Mouse (Mus musculus) liver, adult 2 months (tissue): ENCODE measurements around the gene Sppl2c. TPM values are rescaled to one million over a fixed set of nuclear protein-coding genes. Genes with fewer than 3 reads are reported as not detected.

Source experiments
- DNase-seq: peaks from one replicate; pipeline ENCODE4 v3.0.0-alpha.2; 2011; ENCODE audit warnings: low read depth, low spot score; ENCODE audit errors: extremely low read depth
- H3K27ac ChIP-seq: fragments of 200-500 bp; replicated peaks from 2 replicates; pipeline ENCODE4 v1.5.1; 2012; ENCODE audit warnings: low read depth, mild to moderate bottlenecking, control low read depth, inconsistent platforms, low read length; ENCODE audit not compliant: insufficient read depth
- H3K27me3 ChIP-seq: fragments of 200-500 bp; 2 replicates; pipeline ENCODE4 v1.6.1; 2012; ENCODE audit warnings: mild to moderate bottlenecking, moderate library complexity, low read length, inconsistent platforms; ENCODE audit not compliant: control insufficient read depth, insufficient read depth
- H3K36me3 ChIP-seq: fragments of 200-500 bp; 2 replicates; pipeline ENCODE4 v1.6.1; 2012; ENCODE audit warnings: low read length, inconsistent platforms; ENCODE audit not compliant: control insufficient read depth, insufficient read depth
- H3K4me1 ChIP-seq: fragments of 200-500 bp; 2 replicates; pipeline ENCODE4 v1.6.1; 2011; ENCODE audit warnings: low read length; ENCODE audit not compliant: control insufficient read depth, insufficient read depth
- H3K4me3 ChIP-seq: fragments of 200-500 bp; 2 replicates; pipeline ENCODE4 v1.5.1; 2011; ENCODE audit warnings: low read depth, mild to moderate bottlenecking, control low read depth, low read length, moderate library complexity; ENCODE audit not compliant: insufficient read depth
- H3K79me2 ChIP-seq: fragments of 200-500 bp; 2 replicates; pipeline ENCODE4 v1.6.1; 2012; ENCODE audit warnings: inconsistent platforms, mild to moderate bottlenecking, low read length, moderate library complexity; ENCODE audit not compliant: control insufficient read depth, insufficient read depth
- H3K9ac ChIP-seq: fragments of 200-500 bp; 2 replicates; pipeline ENCODE4 v1.6.1; 2012; ENCODE audit warnings: low read depth, mild to moderate bottlenecking, control low read depth, inconsistent platforms, low read length
- CTCF ChIP-seq: fragments of 200-500 bp; IDR thresholded peaks from 2 replicates; pipeline ENCODE4 v1.5.1; 2011; ENCODE audit warnings: low read depth, low read length, control low read depth
- POLR2A ChIP-seq: fragments of 200-500 bp; IDR thresholded peaks from 2 replicates; pipeline ENCODE4 v1.6.1; 2011; ENCODE audit warnings: low read length, control low read depth; ENCODE audit not compliant: insufficient read depth; ENCODE audit errors: extremely low read depth
- WGBS: fragments of 180-500 bp; shearing (Covaris S2); methylation state at CpG from one replicate; pipeline ENCODE4 v1.1.7; 2018; 5-methylcytosine and 5-hydroxymethylcytosine counted together
- polyA plus RNA-seq: library from polyadenylated mRNA; depleted of rRNA; stranded (reverse); fragments of >200 nt; gene quantifications from 2 replicates; pipeline ENCODE4 v1.2.3, GENCODE M21; 2012
- total RNA-seq: library from RNA; depleted of rRNA; stranded (reverse); fragments of >200 nt; gene quantifications from 2 replicates; pipeline ENCODE4 v1.2.3, GENCODE M21; 2014

The Sppl2c gene
- total and polyA plus RNA-seq, 2 experiments = not detected

DNA sequence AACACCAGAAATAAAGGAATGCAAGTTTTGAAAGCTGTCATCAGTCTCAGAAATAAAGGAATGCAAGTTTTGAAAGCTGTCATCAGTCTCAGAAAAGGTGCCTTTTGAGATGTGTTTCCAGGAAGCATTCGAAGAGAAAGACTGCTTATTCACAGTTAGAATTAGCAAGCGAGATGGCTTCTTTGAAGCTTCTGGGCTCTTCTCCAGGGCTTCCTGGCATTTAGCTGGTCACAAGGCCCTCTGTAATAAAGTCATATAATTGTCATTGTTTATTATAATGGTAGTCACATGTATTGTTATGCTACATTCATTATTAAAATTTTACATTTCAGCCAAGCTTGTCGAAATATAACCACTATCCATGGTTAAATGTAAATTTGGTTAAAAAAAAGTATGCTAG, 31.9 kb downstream of the Sppl2c start:
- 86% methylated on average over 3 of the region's 3 CpGs for WGBS
- H3K27me3 ChIP-seq = 0 out of 2 replicates have a peak, but pooled peaks cover 3% of the 10 kb centered on the region

DNA sequence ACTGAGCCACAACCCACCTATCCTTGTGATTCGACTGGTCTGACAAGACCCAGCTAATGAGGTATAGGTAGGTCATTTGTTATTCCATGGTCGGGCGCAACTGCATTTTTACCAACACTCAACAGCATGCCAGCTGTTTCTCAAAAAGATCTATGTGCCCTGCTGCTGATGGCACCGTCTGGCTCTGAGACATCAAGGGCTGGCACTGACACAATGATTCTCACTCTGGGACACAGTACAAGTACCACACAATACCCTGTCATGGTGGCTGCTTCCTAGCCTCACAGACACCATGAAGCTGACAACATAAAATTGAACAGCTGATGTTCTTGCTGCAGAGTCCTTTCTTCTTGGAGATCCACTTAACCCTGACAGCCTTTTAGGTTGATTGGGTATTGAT, 34.2 kb downstream of the Sppl2c start:
- Histone ChIP-seq H3K27me3 (0 out of 2 replicates have a peak, but pooled peaks cover 3% of the 10 kb centered on the region), H3K36me3 (no peaks in the 10 kb centered on the region), H3K9ac (no peak overlapping the region), H3K27ac (no peak overlapping the region), H3K4me1 (no peaks in the 10 kb centered on the region), H3K79me2 (no peaks in the 10 kb centered on the region), H3K4me3 (no peak overlapping the region)
- DNase-seq = no peak
- 85% methylated on average over 4 of the region's 4 CpGs for WGBS
- no peak for TF ChIP-seq CTCF

More for the DNA sequence above, 31.9 kb downstream of the Sppl2c start:
- Histone ChIP-seq H3K27ac (no peak overlapping the region), H3K4me3 (no peak overlapping the region), H3K9ac (no peak overlapping the region), H3K79me2 (no peaks in the 10 kb centered on the region), H3K4me1 (no peaks in the 10 kb centered on the region), H3K36me3 (no peaks in the 10 kb centered on the region)
- DNase-seq = no peak
- TF ChIP-seq CTCF (no peak), POLR2A (no peak)

DNA sequence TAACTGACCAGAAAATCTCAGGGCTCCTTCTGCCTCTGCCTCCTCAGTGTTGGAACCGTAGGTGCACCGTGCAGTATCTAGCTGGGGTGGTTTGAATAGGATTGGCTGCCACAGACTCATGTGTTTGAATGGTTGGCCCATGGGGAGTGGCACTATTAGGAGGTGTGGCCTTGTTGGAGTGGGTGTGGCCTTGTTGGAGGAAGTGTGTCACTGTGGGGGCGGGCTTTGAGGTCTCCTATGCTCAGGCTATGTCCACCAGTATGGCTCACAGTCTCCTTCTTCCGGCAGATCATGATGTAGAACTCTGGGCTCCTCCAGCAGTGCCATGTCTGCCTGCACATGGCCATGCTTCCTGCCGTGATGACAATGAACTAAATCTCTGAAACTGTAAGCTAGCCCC, 35.6 kb downstream of the Sppl2c start:
- no peak overlapping the region for H3K27ac ChIP-seq
- no peak overlapping the region for H3K9ac ChIP-seq
- no peak for TF ChIP-seq POLR2A
- no peak for TF ChIP-seq CTCF
- H3K36me3 ChIP-seq = no peaks in the 10 kb centered on the region
- DNase-seq = no peak
- 0 out of 2 replicates have a peak, but pooled peaks cover 3% of the 10 kb centered on the region for H3K27me3 ChIP-seq
- no peaks in the 10 kb centered on the region for H3K4me1 ChIP-seq
- no peak overlapping the region for H3K4me3 ChIP-seq
- WGBS = 81% methylated on average over 5 of the region's 5 CpGs
- no peaks in the 10 kb centered on the region for H3K79me2 ChIP-seq

DNA sequence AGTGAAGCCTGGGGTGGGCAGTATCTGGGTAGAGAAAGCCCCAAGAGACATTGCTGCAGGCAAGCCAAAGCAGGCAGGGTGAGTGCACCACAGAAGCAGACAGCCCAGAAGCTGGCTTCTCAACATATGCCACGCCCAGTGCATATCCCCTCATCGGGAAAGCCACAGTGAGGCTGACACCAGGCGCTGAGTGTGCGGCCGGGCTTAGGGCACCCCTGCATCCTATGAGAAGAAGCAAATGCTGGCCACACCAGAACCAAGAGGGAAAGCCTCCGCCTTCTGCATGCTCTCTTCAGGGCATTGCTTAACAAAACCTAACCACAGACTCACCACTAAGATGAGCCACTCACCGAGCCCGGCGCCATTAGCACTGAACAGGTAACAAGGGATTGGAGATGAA, 37.2 kb downstream of the Sppl2c start:
- Histone ChIP-seq H3K36me3 (no peaks in the 10 kb centered on the region), H3K79me2 (no peaks in the 10 kb centered on the region), H3K27ac (no peak overlapping the region), H3K9ac (no peak overlapping the region), H3K27me3 (0 out of 2 replicates have a peak, but pooled peaks cover 3% of the 10 kb centered on the region), H3K4me3 (no peak overlapping the region), H3K4me1 (no peaks in the 10 kb centered on the region)
- 80% methylated on average over 9 of the region's 9 CpGs for WGBS
- DNase-seq = no peak
- TF ChIP-seq CTCF (no peak), POLR2A (no peak)

DNA sequence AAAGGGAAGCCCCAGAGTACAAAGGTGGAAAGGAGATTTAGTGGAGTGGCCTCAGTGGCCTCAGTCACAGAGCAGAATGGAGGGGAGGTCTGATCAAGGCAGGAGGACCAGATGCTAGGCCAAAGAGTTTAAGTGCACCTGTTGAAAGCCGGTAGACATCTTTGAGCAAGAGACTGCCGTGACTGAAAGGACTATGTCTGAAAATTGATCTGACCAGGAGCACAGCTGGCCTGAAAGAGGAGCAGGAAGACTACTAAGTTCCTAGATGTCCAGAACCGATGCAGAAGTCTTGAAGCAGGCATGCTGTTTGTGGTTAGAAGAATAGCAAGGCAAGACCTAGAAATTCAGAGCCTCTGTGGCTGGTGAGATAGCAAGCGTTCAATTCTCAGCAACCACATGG, 43.3 kb downstream of the Sppl2c start:
- Histone ChIP-seq H3K27ac (no peak overlapping the region), H3K4me1 (peaks cover 14% of the 10 kb centered on the region; the same call in 1 of the 2 replicates), H3K36me3 (no peaks in the 10 kb centered on the region), H3K4me3 (no peak overlapping the region), H3K9ac (no peak overlapping the region), H3K27me3 (peaks cover 15% of the 10 kb centered on the region), H3K79me2 (no peaks in the 10 kb centered on the region)
- no peak for TF ChIP-seq POLR2A
- TF ChIP-seq CTCF = no peak
- 84% methylated on average over 4 of the region's 4 CpGs for WGBS
- DNase-seq = no peak

DNA sequence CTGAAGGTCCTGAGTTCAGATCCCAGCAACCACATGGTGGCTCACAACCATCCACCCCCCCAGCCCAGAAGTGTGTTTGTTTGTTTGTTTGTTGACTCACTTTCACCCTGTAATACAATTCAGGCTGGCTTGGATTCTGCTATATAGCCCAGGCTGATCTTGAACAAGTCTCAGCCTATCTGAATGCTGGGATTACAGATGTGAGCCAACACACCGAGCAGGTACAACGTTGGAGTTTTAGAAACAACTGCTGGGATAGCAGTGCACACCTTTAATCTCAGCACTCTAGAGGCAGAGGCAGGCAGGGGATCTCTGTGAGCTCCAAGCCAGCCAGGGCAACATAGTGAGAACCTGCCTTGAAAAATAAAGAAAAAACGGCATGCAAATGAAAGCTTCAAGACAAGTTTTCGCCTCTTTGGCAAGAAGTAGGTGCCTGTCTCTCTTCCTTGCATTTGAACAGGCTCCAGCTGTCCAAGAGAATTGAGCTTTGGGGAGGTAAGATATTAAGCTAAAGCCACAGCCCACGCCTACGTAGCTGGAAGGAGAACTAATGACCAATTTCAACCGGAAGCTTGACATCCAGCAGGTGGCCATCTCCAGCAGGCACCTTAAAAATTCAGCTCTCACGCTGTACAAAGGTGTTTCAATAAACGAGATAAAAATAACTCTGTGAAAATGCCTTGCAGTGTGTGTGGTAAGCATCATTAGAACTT, 44.1 kb downstream of the Sppl2c start:
- DNase-seq = peak; percentile 54
- Histone ChIP-seq H3K36me3 (no peaks in the 10 kb centered on the region), H3K27ac (no peak overlapping the region), H3K4me3 (no peak overlapping the region; the same call in 1 of the 2 replicates), H3K4me1 (peaks cover 14% of the 10 kb centered on the region; the same call in 1 of the 2 replicates), H3K79me2 (no peaks in the 10 kb centered on the region), H3K9ac (no peak overlapping the region), H3K27me3 (peaks cover 15% of the 10 kb centered on the region)
- WGBS = 15% methylated on average over 9 of the region's 9 CpGs
- TF ChIP-seq POLR2A (no peak), CTCF (peak; percentile 15; the same call in 1 of the 2 replicates)
